Mouse (Mus musculus) intestine, embryonic 15.5 days (tissue): ENCODE results near the gene Capn5. TPM values are rescaled to one million over a fixed set of nuclear protein-coding genes. Genes with fewer than 3 reads are reported as not detected.

Source experiments
- ATAC-seq: fragments of 200-750 bp; cut with Nextera tagmentation; 2 replicates; pipeline ENCODE4 v1.8.0; 2017; ENCODE audit warnings: moderate TSS enrichment, moderate library complexity
- H3K27ac ChIP-seq: fragments of 300-500 bp; sonication (generic); 2 replicates; pipeline ENCODE4 v1.5.1; 2015; ENCODE audit warnings: mild to moderate bottlenecking, inconsistent platforms
- H3K27me3 ChIP-seq: fragments of 300-500 bp; sonication (generic); replicated peaks from 2 replicates; pipeline ENCODE4 v1.6.1; 2015; ENCODE audit warnings: inconsistent platforms
- H3K36me3 ChIP-seq: fragments of 300-500 bp; sonication (generic); 2 replicates; pipeline ENCODE4 v1.6.1; 2015; ENCODE audit warnings: inconsistent platforms
- H3K4me1 ChIP-seq: fragments of 300-500 bp; sonication (generic); replicated peaks from 2 replicates; pipeline ENCODE4 v1.6.1; 2015; ENCODE audit warnings: inconsistent platforms
- H3K4me2 ChIP-seq: fragments of 300-500 bp; sonication (generic); replicated peaks from 2 replicates; pipeline ENCODE4 v1.6.1; 2015; ENCODE audit warnings: mild to moderate bottlenecking, inconsistent platforms
- H3K4me3 ChIP-seq: fragments of 300-500 bp; sonication (generic); replicated peaks from 2 replicates; pipeline ENCODE4 v1.5.1; 2015; ENCODE audit warnings: inconsistent platforms
- H3K9ac ChIP-seq: fragments of 300-500 bp; sonication (generic); 2 replicates; pipeline ENCODE4 v1.6.1; 2015; ENCODE audit warnings: inconsistent platforms
- H3K9me3 ChIP-seq: fragments of 300-500 bp; sonication (generic); 2 replicates; pipeline ENCODE4 v1.6.1; 2016; ENCODE audit warnings: inconsistent platforms
- WGBS: fragments of 180-500 bp; shearing (Covaris S2); methylation state at CpG from one replicate; pipeline ENCODE4 v1.1.7; 2015; 5-methylcytosine and 5-hydroxymethylcytosine counted together
- polyA plus RNA-seq: library from polyadenylated mRNA; unstranded; fragments of >200 nt; fragmentation: Nextera tagmentation; extraction: Ambion mirVana; gene quantifications from 2 replicates; pipeline ENCODE4 v1.2.1, GENCODE M21; 2015

Gene Capn5
- 10.2 TPM in 2 replicates for polyA plus RNA-seq

DNA sequence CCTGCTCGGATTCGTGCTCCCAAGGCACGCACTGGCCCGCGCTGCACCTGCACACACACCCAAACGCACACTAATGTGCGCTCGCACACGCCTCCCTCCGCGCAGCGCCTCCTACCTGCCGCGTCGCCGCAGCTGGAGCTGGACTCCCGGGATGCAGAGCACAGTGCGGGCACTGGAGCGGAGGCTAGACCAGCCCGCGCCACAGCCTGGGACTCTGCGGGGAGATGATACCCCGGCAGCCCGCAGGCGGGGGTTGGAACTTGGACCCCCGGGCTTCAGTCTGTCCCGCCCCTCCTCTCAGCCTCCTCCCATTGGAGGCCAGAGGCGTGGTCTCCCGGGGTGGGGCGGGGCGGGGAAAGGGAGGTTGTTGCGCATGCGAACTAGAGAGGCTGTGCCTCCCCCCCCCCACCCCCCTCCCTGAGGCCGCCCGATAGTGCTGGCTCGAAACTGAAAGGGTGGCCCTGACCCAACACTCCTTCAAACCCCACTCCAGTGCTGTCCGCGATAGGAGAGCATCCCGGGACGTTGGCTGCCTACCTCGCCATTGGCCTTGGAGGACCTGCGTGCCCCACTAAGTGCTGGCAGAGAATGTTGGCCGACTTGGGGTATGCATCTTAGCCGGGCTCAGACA is at the start of gene Capn5:
Gene Capn5, minus strand, starts transcription at position 346 of the 631 bp plus-strand sequence.
- H3K4me1 ChIP-seq, result peaks cover 25% of the 10 kb centered on the region
- WGBS, result 1% methylated on average over 39 of the region's 44 CpGs
- H3K36me3 ChIP-seq, result no peaks in the 10 kb centered on the region
- peak within 1 kb of the TSS; percentile 75 for H3K27ac ChIP-seq
- no peaks in the 10 kb centered on the region for H3K27me3 ChIP-seq
- peak within 1 kb of the TSS; percentile 71 for H3K9ac ChIP-seq
- peak; percentile 91 for ATAC-seq
- H3K9me3 ChIP-seq, result no peaks in the 10 kb centered on the region
- peak within 1 kb of the TSS; percentile 87 for H3K4me2 ChIP-seq
- H3K4me3 ChIP-seq, result peak within 1 kb of the TSS; percentile 94

DNA sequence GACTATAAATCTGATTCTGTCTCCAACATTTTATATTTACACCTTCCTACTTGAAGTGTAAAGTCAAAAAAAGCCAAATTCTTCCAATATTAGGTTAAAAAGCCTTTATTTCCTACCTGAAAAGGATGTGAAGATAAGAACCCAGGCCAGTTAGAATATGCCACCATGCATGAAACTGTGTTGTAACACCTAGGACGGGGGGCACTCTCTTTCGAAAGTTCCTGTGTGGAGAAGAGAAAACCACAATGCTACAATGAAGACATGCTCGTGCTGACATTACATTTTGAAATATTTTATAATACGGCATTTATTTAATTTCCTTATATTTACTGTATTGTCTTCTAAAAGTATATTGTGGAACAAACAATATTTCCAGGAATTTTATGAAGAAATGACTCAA is 45.7 kb upstream of the Capn5 start:
- no peak overlapping the region for H3K4me3 ChIP-seq

DNA sequence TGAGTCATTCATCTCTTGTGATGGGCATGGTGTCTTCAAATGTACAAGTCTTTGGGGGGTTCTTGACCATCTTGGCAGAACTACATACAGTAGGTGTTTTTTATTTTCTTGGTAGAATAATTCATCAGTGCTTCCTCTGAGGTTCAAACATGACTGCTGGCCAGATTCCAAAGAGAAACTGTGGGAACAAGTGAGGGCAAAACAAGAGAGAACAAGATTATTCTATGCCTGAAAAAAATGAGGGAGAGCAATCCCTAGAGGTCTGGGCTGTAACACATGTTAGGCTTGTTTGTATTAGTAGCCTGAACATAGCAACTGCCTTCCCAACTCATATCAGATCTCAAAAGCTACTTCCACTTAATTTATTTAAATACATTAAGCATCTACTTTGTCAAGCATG is 38.6 kb upstream of the Capn5 start:
- ATAC-seq, result no peak
- H3K4me2 ChIP-seq, result no peak overlapping the region
- H3K36me3 ChIP-seq, result no peaks in the 10 kb centered on the region
- no peaks in the 10 kb centered on the region for H3K9me3 ChIP-seq
- no peaks in the 10 kb centered on the region for H3K27me3 ChIP-seq
- H3K27ac ChIP-seq, result no peak overlapping the region
- H3K9ac ChIP-seq, result no peak overlapping the region
- H3K4me1 ChIP-seq, result no peaks in the 10 kb centered on the region
- no peak overlapping the region for H3K4me3 ChIP-seq

More for the DNA sequence above, 45.7 kb upstream of the Capn5 start:
- no peaks in the 10 kb centered on the region for H3K9me3 ChIP-seq
- WGBS, result 92% methylated on average over 4 of the region's 4 CpGs
- no peak overlapping the region for H3K27ac ChIP-seq
- no peak overlapping the region for H3K4me2 ChIP-seq
- no peaks in the 10 kb centered on the region for H3K27me3 ChIP-seq
- H3K9ac ChIP-seq, result no peak overlapping the region
- ATAC-seq, result no peak
- no peaks in the 10 kb centered on the region for H3K4me1 ChIP-seq
- H3K36me3 ChIP-seq, result no peaks in the 10 kb centered on the region

GRCm38 (mm10) chr7:98202946-98203345 is 24.9 kb upstream of the Capn5 start:
- WGBS, result 55% methylated on average over 4 of the region's 4 CpGs
- Histone ChIP-seq H3K9me3 (no peaks in the 10 kb centered on the region), H3K4me2 (no peak overlapping the region), H3K9ac (no peak overlapping the region), H3K36me3 (no peaks in the 10 kb centered on the region), H3K27ac (no peak overlapping the region), H3K4me1 (no peaks in the 10 kb centered on the region), H3K27me3 (no peaks in the 10 kb centered on the region), H3K4me3 (no peak overlapping the region)
- no peak for ATAC-seq

GRCm38 (mm10) chr7:98201493-98202028 is 23.5 kb upstream of the Capn5 start:
- no peak overlapping the region for H3K4me3 ChIP-seq
- 65% methylated on average over 5 of the region's 5 CpGs for WGBS
- no peaks in the 10 kb centered on the region for H3K36me3 ChIP-seq
- no peaks in the 10 kb centered on the region for H3K27me3 ChIP-seq
- H3K27ac ChIP-seq, result no peak overlapping the region
- H3K9ac ChIP-seq, result no peak overlapping the region
- H3K4me2 ChIP-seq, result no peak overlapping the region
- no peaks in the 10 kb centered on the region for H3K9me3 ChIP-seq
- ATAC-seq, result peak; percentile 71
- H3K4me1 ChIP-seq, result no peaks in the 10 kb centered on the region

DNA sequence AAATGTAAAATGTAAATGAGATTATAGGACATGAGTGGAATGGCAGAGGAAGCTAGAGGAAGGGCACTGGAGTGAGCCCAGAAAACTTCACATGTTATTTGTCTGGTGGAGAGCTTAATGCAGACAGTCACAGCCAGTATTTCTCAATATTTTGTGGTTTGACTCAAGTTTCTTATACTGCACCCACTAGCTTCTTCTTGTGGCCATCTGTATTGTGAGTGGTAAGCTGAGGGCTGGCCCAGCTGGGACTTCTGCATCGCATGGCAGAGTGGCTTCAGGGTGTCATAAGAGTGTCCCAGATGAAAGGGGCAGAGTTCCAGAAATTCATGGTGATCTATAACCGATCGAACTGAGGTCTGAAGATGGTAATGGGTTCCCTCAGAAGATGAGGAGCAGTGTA is 22.3 kb upstream of the Capn5 start:
- Histone ChIP-seq H3K4me3 (no peak overlapping the region), H3K4me2 (no peak overlapping the region), H3K9ac (no peak overlapping the region), H3K9me3 (no peaks in the 10 kb centered on the region), H3K4me1 (no peaks in the 10 kb centered on the region), H3K36me3 (no peaks in the 10 kb centered on the region), H3K27ac (no peak overlapping the region), H3K27me3 (peaks cover 4% of the 10 kb centered on the region; the same call in 1 of the 2 replicates)
- WGBS, result 93% methylated on average over 3 of the region's 3 CpGs
- no peak for ATAC-seq

DNA sequence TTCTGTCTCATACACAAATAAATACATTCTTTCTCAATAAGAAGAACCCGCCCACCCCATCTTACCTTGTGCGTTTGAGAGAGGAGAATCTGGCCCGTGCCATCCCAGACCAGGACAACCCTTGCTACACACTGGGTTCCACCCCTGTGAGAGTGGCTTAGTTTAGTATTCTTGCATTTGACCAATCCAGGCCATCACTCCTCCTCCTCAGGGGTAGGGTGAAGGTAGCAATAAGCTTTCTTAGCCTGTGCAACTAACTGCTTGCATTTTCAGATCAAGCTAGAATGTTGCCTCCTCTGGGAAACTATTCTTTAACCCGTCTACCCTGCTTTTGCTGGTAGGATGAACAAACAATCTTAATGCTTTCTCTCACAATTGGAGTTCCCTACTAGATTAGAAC is 21.3 kb upstream of the Capn5 start, which contains the start of gene B3gnt6:
Gene B3gnt6, minus strand, starts transcription at position 101 of the 400 bp plus-strand sequence.
- no peaks in the 10 kb centered on the region for H3K36me3 ChIP-seq
- H3K4me2 ChIP-seq, result no peak within 1 kb of the TSS
- H3K4me1 ChIP-seq, result peaks cover 7% of the 10 kb centered on the region
- H3K4me3 ChIP-seq, result no peak within 1 kb of the TSS
- H3K27me3 ChIP-seq, result peaks cover 11% of the 10 kb centered on the region
- 86% methylated on average over 4 of the region's 4 CpGs for WGBS
- H3K9ac ChIP-seq, result no peak within 1 kb of the TSS
- no peak within 1 kb of the TSS for H3K27ac ChIP-seq
- no peaks in the 10 kb centered on the region for H3K9me3 ChIP-seq
- no peak for ATAC-seq

DNA sequence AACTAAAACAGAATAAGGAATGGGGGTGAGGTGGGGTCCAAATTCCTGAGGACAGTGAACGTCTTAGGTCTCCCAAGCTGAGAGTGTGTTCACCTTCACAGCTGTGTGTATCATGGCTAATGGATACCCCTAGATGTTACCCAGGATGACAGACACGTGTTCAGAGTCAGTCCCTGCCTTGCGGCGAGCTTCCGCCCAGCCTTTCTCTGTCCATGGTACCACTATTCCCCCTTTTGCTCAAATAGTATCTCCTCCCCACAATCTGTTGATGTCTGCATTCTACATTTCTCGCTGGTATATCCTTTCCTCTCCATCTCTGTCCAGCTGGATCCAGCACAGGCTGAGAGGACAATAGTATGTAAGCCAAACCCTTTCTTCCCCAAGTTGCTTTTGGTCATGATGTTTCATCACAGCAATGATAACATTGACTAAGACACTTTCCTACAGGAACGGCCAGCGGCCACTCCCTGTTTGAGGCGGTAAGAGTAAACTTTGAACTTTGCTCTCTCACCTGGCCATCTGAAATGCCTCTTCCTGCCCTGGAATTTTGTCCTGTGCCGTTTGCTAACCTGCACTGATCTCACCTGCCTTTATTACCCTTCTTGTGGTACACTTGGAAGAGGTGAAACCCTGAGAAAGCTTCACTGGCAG is 17.2 kb upstream of the Capn5 start:
- Histone ChIP-seq H3K9ac (no peak overlapping the region), H3K4me2 (no peak overlapping the region), H3K4me1 (peaks cover 22% of the 10 kb centered on the region), H3K9me3 (no peaks in the 10 kb centered on the region), H3K4me3 (no peak overlapping the region), H3K36me3 (no peaks in the 10 kb centered on the region), H3K27me3 (peaks cover 28% of the 10 kb centered on the region), H3K27ac (no peak overlapping the region)
- peak; percentile 60 for ATAC-seq
- WGBS, result 21% methylated on average over 10 of the region's 10 CpGs

DNA sequence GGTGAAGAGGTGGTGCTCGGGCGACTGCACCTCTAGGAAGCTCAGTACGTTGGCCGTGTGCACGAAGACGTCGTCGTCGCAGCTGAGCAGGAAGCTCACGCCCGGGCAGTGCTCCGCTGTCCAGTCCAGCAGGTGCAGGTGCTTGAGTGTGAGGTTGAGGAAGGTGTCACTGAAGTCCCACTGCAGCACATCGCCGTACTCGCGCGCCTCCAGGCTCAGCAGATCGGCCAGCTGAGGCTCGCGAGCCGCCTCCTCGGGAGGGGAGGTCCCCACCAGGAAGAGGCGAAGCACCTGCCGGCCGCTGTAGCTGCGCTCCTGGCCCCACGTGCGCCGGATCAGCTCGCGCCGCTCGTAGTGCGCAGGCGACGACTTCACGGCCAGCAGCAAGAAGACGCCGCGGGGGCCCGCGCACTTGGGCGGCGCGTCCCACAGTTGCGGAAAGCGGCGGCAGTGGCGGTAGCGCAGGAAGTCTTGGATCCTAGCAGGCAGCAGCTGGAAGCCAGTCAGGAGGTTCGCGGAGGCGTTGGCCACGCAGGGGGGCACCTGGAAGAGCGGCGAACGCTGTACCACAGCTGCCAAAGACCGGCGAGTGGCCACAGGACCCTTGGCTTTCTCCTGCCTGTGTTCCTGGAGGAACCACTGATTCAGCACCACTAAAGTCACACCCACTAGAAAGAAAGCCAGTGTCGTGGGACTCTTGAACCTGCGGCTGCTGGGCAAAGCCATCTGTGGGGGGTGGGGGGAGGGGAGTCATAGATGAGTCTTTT is 16.1 kb upstream of the Capn5 start:
- peak; percentile 38 for ATAC-seq
- H3K4me1 ChIP-seq, result peaks cover 22% of the 10 kb centered on the region
- H3K27ac ChIP-seq, result no peak overlapping the region
- H3K9me3 ChIP-seq, result no peaks in the 10 kb centered on the region
- peak overlapping the region; percentile 81 for H3K4me2 ChIP-seq
- WGBS, result 1% methylated on average over 60 of the region's 61 CpGs
- H3K27me3 ChIP-seq, result peaks cover 28% of the 10 kb centered on the region
- no peaks in the 10 kb centered on the region for H3K36me3 ChIP-seq
- H3K4me3 ChIP-seq, result peak overlapping the region; percentile 38
- H3K9ac ChIP-seq, result peak overlapping the region; percentile 8; the same call in 1 of the 2 replicates

DNA sequence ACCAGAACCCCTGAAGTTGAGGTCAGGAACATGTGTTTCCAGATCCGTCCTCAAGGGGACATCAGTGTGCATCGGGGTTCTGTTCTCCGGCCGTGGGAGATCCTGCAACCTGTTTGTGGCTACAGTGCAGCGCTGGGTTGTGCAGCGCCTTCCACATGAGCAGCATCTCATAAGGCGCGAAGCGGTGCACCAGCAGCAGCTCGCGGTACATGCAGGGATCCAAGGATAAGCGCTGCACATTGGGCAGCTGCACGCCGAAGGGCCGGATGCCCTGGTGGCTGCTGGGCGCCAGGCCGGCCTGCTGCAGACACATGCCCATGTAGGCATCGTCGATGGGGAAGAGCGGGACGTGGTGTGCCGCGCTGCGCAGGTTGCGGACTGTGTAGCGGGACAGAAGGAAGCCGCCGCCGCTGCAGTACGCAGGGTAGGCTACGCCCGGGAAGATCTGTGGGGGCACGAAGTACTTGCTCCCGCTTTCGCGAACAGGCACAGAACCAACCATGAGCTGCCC is 15.5 kb upstream of the Capn5 start:
- 4% methylated on average over 36 of the region's 36 CpGs for WGBS
- ATAC-seq, result peak; percentile 35
- no peak overlapping the region; the same call in 1 of the 2 replicates for H3K9ac ChIP-seq
- peak overlapping the region; percentile 81 for H3K4me2 ChIP-seq
- H3K27me3 ChIP-seq, result peaks cover 28% of the 10 kb centered on the region
- H3K4me1 ChIP-seq, result peaks cover 22% of the 10 kb centered on the region
- H3K4me3 ChIP-seq, result peak overlapping the region; percentile 38
- H3K27ac ChIP-seq, result no peak overlapping the region
- no peaks in the 10 kb centered on the region for H3K36me3 ChIP-seq
- no peaks in the 10 kb centered on the region for H3K9me3 ChIP-seq

- no peaks in the 10 kb centered on the region for H3K9me3 ChIP-seq
- ATAC-seq, result no peak
- H3K27me3 ChIP-seq, result peaks cover 28% of the 10 kb centered on the region
- no peak overlapping the region for H3K4me3 ChIP-seq
- 64% methylated on average over 17 of the region's 17 CpGs for WGBS
- H3K36me3 ChIP-seq, result no peaks in the 10 kb centered on the region
- H3K4me1 ChIP-seq, result peaks cover 22% of the 10 kb centered on the region
- H3K4me2 ChIP-seq, result no peak overlapping the region
- no peak overlapping the region for H3K27ac ChIP-seq
- H3K9ac ChIP-seq, result no peak overlapping the region
Measured at GRCm38 (mm10) chr7:98191571-98192250, 13.6 kb upstream of the Capn5 start.
